Mouse (Mus musculus) kidney, embryonic 14.5 days (tissue): ENCODE measurements around the gene Tarbp1. TPM values are rescaled to one million over a fixed set of nuclear protein-coding genes. Genes with fewer than 3 reads are reported as not detected.

Experiments
- ATAC-seq: fragments of 200-750 bp; cut with Nextera tagmentation; 2 replicates; pipeline ENCODE4 v1.8.0; 2017; ENCODE audit warnings: moderate number of reproducible peaks, mild to moderate bottlenecking, moderate TSS enrichment, moderate library complexity; ENCODE audit not compliant: low FRiP score, low TSS enrichment
- H3K27ac ChIP-seq: fragments of 300-500 bp; sonication (generic); 2 replicates; pipeline ENCODE4 v1.5.1; 2014; ENCODE audit warnings: low read depth, mild to moderate bottlenecking, low read length, moderate library complexity, mixed read lengths
- H3K27me3 ChIP-seq: fragments of 300-500 bp; sonication (generic); 2 replicates; pipeline ENCODE4 v1.6.1; 2014; ENCODE audit warnings: mild to moderate bottlenecking, low read length; ENCODE audit not compliant: control insufficient read depth, insufficient read depth
- H3K36me3 ChIP-seq: fragments of 300-500 bp; sonication (generic); 2 replicates; pipeline ENCODE4 v1.6.1; 2014; ENCODE audit warnings: low read length, mixed read lengths; ENCODE audit not compliant: control insufficient read depth, insufficient read depth
- H3K4me1 ChIP-seq: fragments of 300-500 bp; sonication (generic); 2 replicates; pipeline ENCODE4 v1.6.1; 2014; ENCODE audit warnings: low read length, mixed read lengths; ENCODE audit not compliant: control insufficient read depth, insufficient read depth
- H3K4me2 ChIP-seq: fragments of 300-500 bp; sonication (generic); replicated peaks from 2 replicates; pipeline ENCODE4 v1.6.1; 2014; ENCODE audit warnings: low read depth, mild to moderate bottlenecking, low read length
- H3K4me3 ChIP-seq: fragments of 300-500 bp; sonication (generic); 2 replicates; pipeline ENCODE4 v1.5.1; 2014; ENCODE audit warnings: mild to moderate bottlenecking, low read length
- H3K9ac ChIP-seq: fragments of 300-500 bp; sonication (generic); 2 replicates; pipeline ENCODE4 v1.6.1; 2014; ENCODE audit warnings: low read depth, mild to moderate bottlenecking, low read length, moderate library complexity
- H3K9me3 ChIP-seq: fragments of 300-500 bp; sonication (generic); 2 replicates; pipeline ENCODE4 v1.6.1; 2016; ENCODE audit warnings: low read length; ENCODE audit not compliant: control insufficient read depth
- WGBS: fragments of 180-500 bp; shearing (Covaris S2); extraction: QIAGEN DNeasy Blood & Tissue Kit; methylation state at CpG from one replicate; pipeline ENCODE4 v1.1.7; 2014; 5-methylcytosine and 5-hydroxymethylcytosine counted together
- polyA plus RNA-seq: library from polyadenylated mRNA; unstranded; fragments of >200 nt; fragmentation: Nextera tagmentation; extraction: Ambion mirVana; gene quantifications from 2 replicates; pipeline ENCODE4 v1.2.1, GENCODE M21; 2014

The Tarbp1 gene
- polyA plus RNA-seq, 1 experiment from 2014 or later, result 6.3 TPM

- H3K36me3 ChIP-seq, result no peaks in the 10 kb centered on the region
- H3K9ac ChIP-seq, result no peak overlapping the region
- no peak for ATAC-seq
- H3K9me3 ChIP-seq, result no peaks in the 10 kb centered on the region
- WGBS, result 82% methylated on average over 6 of the region's 6 CpGs
- H3K27me3 ChIP-seq, result no peaks in the 10 kb centered on the region
- H3K4me2 ChIP-seq, result no peak overlapping the region
- no peak overlapping the region for H3K4me3 ChIP-seq
- no peaks in the 10 kb centered on the region for H3K4me1 ChIP-seq
- no peak overlapping the region for H3K27ac ChIP-seq
These were observed 95.3 kb downstream of the Tarbp1 start for GRCm38 (mm10) chr8:126379580-126379979.

Other genes starting within 250 kb of the Tarbp1 start
- gene Slc35f3, start 176.5 kb downstream of the Tarbp1 start, polyA plus RNA-seq, result 0.30 and 0.83 TPM in 2 replicates
- 57.7 and 68.6 TPM in 2 replicates for gene Coa6, start 52.5 kb downstream of the Tarbp1 start, polyA plus RNA-seq
- 11.6 and 14.6 TPM in 2 replicates for gene Irf2bp2, start 118.9 kb upstream of the Tarbp1 start, polyA plus RNA-seq